Mouse (Mus musculus): ENCODE data around the gene Atrnl1. TPM values are rescaled to one million over a fixed set of nuclear protein-coding genes. Genes with fewer than 3 reads are reported as not detected.

The Atrnl1 gene
- polyA plus RNA-seq, 1 experiment from 2014 or later: 2.9 TPM

GRCm38 (mm10) chr19:58095776-58096175 is 484.9 kb downstream of the Atrnl1 start:
- H3K4me3 ChIP-seq (ENCODE audit: low read depth, low read length): no peak overlapping the region
- ATAC-seq (replicated peaks; ENCODE audit: low FRiP score) (no peak), DNase-seq (ENCODE audit: low spot score) (no peak)
- no peak overlapping the region for H3K27ac ChIP-seq (ENCODE audit: low read depth, low read length)
- H3K9me3 ChIP-seq (ENCODE audit: control insufficient read depth, low read length): no peaks in the 10 kb centered on the region
- no peak overlapping the region for H3K9ac ChIP-seq (ENCODE audit: low read depth, low read length)
- 80% methylated on average over 7 of the region's 7 CpGs for WGBS
- H3K4me2 ChIP-seq: no peak overlapping the region
- H3K36me3 ChIP-seq (ENCODE audit: control insufficient read depth, insufficient read depth, low read length): no peaks in the 10 kb centered on the region
- no peaks in the 10 kb centered on the region for H3K4me1 ChIP-seq (replicated peaks; ENCODE audit: control insufficient read depth, insufficient read depth, low read length)
- no peaks in the 10 kb centered on the region for H3K27me3 ChIP-seq (replicated peaks; ENCODE audit: control insufficient read depth, insufficient read depth, low read length)

DNA sequence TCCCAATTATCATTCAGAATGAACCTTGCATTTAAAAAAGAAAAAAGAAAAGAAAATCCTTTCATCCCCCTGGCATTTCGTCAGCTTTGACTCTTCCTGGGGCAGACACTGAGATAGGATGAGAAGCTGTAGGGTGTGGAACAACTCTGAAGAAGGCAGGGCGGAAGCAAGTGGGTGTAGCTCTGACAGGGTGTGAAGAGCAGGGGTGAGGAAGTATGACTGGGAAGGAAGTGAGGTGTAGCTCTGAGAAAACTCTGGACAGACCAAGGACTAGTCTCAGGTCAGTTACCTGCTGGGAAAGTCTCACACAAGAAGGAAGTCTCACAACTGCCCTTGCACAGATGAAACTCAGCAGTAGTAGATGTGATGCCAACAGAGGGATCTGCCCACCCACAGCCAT is 486.4 kb downstream of the Atrnl1 start:
- H3K4me2 ChIP-seq: no peak overlapping the region
- ATAC-seq (replicated peaks; ENCODE audit: low FRiP score) (no peak), DNase-seq (ENCODE audit: low spot score) (no peak)
- no peaks in the 10 kb centered on the region for H3K27me3 ChIP-seq (replicated peaks; ENCODE audit: control insufficient read depth, insufficient read depth, low read length)
- no peaks in the 10 kb centered on the region for H3K36me3 ChIP-seq (ENCODE audit: control insufficient read depth, insufficient read depth, low read length)
- H3K4me1 ChIP-seq (replicated peaks; ENCODE audit: control insufficient read depth, insufficient read depth, low read length): no peaks in the 10 kb centered on the region
- H3K4me3 ChIP-seq (ENCODE audit: low read depth, low read length): no peak overlapping the region
- H3K9me3 ChIP-seq (ENCODE audit: control insufficient read depth, low read length): no peaks in the 10 kb centered on the region
- H3K27ac ChIP-seq (ENCODE audit: low read depth, low read length): no peak overlapping the region
- no peak overlapping the region for H3K9ac ChIP-seq (ENCODE audit: low read depth, low read length)
- 75% methylated on average over 2 of the region's 2 CpGs for WGBS

GRCm38 (mm10) chr19:58099539-58099938 is 488.7 kb downstream of the Atrnl1 start:
- Histone ChIP-seq H3K27ac (ENCODE audit: low read depth, low read length) (no peak overlapping the region), H3K4me2 (no peak overlapping the region), H3K27me3 (replicated peaks; ENCODE audit: control insufficient read depth, insufficient read depth, low read length) (no peaks in the 10 kb centered on the region), H3K4me1 (replicated peaks; ENCODE audit: control insufficient read depth, insufficient read depth, low read length) (no peaks in the 10 kb centered on the region), H3K4me3 (ENCODE audit: low read depth, low read length) (no peak overlapping the region), H3K9me3 (ENCODE audit: control insufficient read depth, low read length) (no peaks in the 10 kb centered on the region), H3K36me3 (ENCODE audit: control insufficient read depth, insufficient read depth, low read length) (no peaks in the 10 kb centered on the region), H3K9ac (ENCODE audit: low read depth, low read length) (no peak overlapping the region)
- no peak for ATAC-seq (replicated peaks; ENCODE audit: low FRiP score)
- DNase-seq (ENCODE audit: low spot score): no peak
- 81% methylated on average over 5 of the region's 5 CpGs for WGBS

DNA sequence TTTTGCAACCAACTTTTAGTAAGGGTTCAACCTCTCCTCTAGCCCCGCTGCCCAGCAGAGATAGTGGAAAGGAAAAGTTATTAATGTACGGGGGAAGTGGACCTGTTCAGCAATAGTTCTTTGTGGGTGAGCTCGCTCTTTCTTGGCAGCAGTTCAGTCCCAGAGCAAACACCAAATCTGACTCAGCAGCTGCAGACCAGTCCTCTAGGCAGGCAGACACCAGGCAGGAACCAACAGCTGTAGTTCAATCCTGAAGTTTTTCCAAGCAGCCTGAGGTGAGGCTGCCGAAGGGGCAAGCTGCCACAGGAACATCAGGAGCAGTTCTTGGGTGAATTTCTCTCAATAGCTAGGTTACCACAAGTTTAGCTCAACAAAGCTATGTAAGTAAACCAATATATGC is 489.5 kb downstream of the Atrnl1 start:
- H3K36me3 ChIP-seq (ENCODE audit: control insufficient read depth, insufficient read depth, low read length): no peaks in the 10 kb centered on the region
- ATAC-seq (replicated peaks; ENCODE audit: low FRiP score) (no peak), DNase-seq (ENCODE audit: low spot score) (no peak)
- WGBS: 76% methylated on average over 4 of the region's 4 CpGs
- H3K4me1 ChIP-seq (replicated peaks; ENCODE audit: control insufficient read depth, insufficient read depth, low read length): no peaks in the 10 kb centered on the region
- no peak overlapping the region for H3K9ac ChIP-seq (ENCODE audit: low read depth, low read length)
- no peak overlapping the region for H3K4me2 ChIP-seq
- no peak overlapping the region for H3K4me3 ChIP-seq (ENCODE audit: low read depth, low read length)
- no peaks in the 10 kb centered on the region for H3K9me3 ChIP-seq (ENCODE audit: control insufficient read depth, low read length)
- no peaks in the 10 kb centered on the region for H3K27me3 ChIP-seq (replicated peaks; ENCODE audit: control insufficient read depth, insufficient read depth, low read length)
- no peak overlapping the region for H3K27ac ChIP-seq (ENCODE audit: low read depth, low read length)

- H3K27ac ChIP-seq (ENCODE audit: low read depth, low read length): no peak overlapping the region
- WGBS: 51% methylated on average over 7 of the region's 7 CpGs
- ATAC-seq (replicated peaks; ENCODE audit: low FRiP score): no peak
These were observed 493.7 kb downstream of the Atrnl1 start for GRCm38 (mm10) chr19:58104544-58104943.

DNA sequence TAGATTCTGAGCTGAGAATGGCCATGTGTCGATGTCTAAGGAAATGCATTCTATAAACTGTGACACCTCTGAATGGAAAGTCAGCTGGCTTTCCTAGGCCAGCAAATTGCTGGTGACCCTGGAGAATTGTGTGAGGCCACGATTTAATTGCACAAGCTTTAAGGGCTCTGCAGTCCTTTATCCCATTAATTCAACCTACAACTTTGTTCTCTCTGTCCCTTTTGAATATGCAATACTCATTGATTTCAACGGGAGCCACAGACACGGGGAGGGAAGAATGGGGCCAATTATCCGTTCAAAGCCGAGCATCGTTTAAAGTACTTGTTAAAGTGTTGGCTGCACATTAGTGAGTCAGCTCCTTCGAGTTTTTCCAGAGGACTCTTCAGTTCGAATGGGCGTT is 496.8 kb downstream of the Atrnl1 start:
- Histone ChIP-seq H3K27me3 (replicated peaks; ENCODE audit: control insufficient read depth, insufficient read depth, low read length) (no peaks in the 10 kb centered on the region), H3K4me1 (replicated peaks; ENCODE audit: control insufficient read depth, insufficient read depth, low read length) (no peaks in the 10 kb centered on the region), H3K4me3 (ENCODE audit: low read depth, low read length) (no peak overlapping the region), H3K9me3 (ENCODE audit: control insufficient read depth, low read length) (no peaks in the 10 kb centered on the region), H3K36me3 (ENCODE audit: control insufficient read depth, insufficient read depth, low read length) (no peaks in the 10 kb centered on the region), H3K4me2 (no peak overlapping the region), H3K9ac (ENCODE audit: low read depth, low read length) (no peak overlapping the region), H3K27ac (ENCODE audit: low read depth, low read length) (no peak overlapping the region)
- no peak for ATAC-seq (replicated peaks; ENCODE audit: low FRiP score)
- no peak for DNase-seq (ENCODE audit: low spot score)
- 81% methylated on average over 10 of the region's 10 CpGs for WGBS

More at GRCm38 (mm10) chr19:58104544-58104943, 493.7 kb downstream of the Atrnl1 start:
- no peak overlapping the region for H3K4me2 ChIP-seq
- no peaks in the 10 kb centered on the region for H3K4me1 ChIP-seq (replicated peaks; ENCODE audit: control insufficient read depth, insufficient read depth, low read length)
- DNase-seq (ENCODE audit: low spot score): no peak
- H3K9ac ChIP-seq (ENCODE audit: low read depth, low read length): no peak overlapping the region
- H3K4me3 ChIP-seq (ENCODE audit: low read depth, low read length): no peak overlapping the region
- no peaks in the 10 kb centered on the region for H3K9me3 ChIP-seq (ENCODE audit: control insufficient read depth, low read length)
- no peaks in the 10 kb centered on the region for H3K36me3 ChIP-seq (ENCODE audit: control insufficient read depth, insufficient read depth, low read length)
- no peaks in the 10 kb centered on the region for H3K27me3 ChIP-seq (replicated peaks; ENCODE audit: control insufficient read depth, insufficient read depth, low read length)

DNA sequence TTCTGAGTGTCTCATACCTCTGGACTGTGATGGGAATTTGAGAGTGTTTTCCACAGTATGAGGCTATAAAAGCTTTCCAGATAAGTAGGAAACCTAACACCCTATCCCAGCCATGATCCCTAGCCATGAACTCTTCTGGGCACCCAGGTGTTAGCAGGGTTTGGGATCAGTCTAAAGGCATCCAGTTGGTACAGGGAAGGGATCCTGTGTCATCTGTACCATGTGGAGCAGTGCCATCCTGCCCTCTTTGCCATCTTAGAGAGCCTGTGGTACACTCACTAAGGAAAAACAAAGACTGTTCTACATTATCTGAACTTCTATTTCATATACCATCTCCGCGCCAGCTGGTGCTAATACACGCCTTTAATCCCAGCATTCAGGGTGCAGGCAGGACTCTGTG is 499.7 kb downstream of the Atrnl1 start:
- WGBS: 93% methylated on average over 3 of the region's 3 CpGs

DNA sequence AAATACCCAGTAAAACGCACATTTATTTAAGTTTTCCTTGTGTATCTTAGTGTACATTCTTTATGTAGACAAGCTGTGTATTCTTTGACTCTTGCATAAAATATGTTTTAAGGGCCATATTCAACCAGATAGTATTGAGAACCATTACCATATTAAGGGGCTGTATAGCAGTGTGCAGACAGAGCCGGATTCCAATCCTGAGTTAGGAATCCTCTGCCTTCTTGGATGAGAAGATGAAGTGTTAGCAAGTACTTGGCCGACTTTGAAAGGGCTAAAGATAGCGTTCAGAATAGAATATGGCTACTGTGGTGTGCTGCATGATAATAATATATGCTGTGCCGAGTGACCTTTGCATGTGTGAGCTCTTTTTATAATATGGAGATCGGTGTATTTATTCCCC is 500.5 kb downstream of the Atrnl1 start:
- H3K36me3 ChIP-seq (ENCODE audit: control insufficient read depth, insufficient read depth, low read length): no peaks in the 10 kb centered on the region
- H3K9me3 ChIP-seq (ENCODE audit: control insufficient read depth, low read length): no peaks in the 10 kb centered on the region
- DNase-seq (ENCODE audit: low spot score) (no peak), ATAC-seq (replicated peaks; ENCODE audit: low FRiP score) (no peak)
- no peak overlapping the region for H3K27ac ChIP-seq (ENCODE audit: low read depth, low read length)
- H3K27me3 ChIP-seq (replicated peaks; ENCODE audit: control insufficient read depth, insufficient read depth, low read length): no peaks in the 10 kb centered on the region
- H3K4me2 ChIP-seq: no peak overlapping the region
- no peak overlapping the region for H3K9ac ChIP-seq (ENCODE audit: low read depth, low read length)
- no peaks in the 10 kb centered on the region for H3K4me1 ChIP-seq (replicated peaks; ENCODE audit: control insufficient read depth, insufficient read depth, low read length)
- no peak overlapping the region for H3K4me3 ChIP-seq (ENCODE audit: low read depth, low read length)
- 88% methylated on average over 6 of the region's 6 CpGs for WGBS

More for the DNA sequence above, 499.7 kb downstream of the Atrnl1 start:
- H3K27ac ChIP-seq (ENCODE audit: low read depth, low read length): no peak overlapping the region
- H3K4me1 ChIP-seq (replicated peaks; ENCODE audit: control insufficient read depth, insufficient read depth, low read length): no peaks in the 10 kb centered on the region
- H3K36me3 ChIP-seq (ENCODE audit: control insufficient read depth, insufficient read depth, low read length): no peaks in the 10 kb centered on the region
- H3K27me3 ChIP-seq (replicated peaks; ENCODE audit: control insufficient read depth, insufficient read depth, low read length): no peaks in the 10 kb centered on the region
- no peak overlapping the region for H3K4me2 ChIP-seq
- H3K9me3 ChIP-seq (ENCODE audit: control insufficient read depth, low read length): no peaks in the 10 kb centered on the region
- no peak overlapping the region for H3K9ac ChIP-seq (ENCODE audit: low read depth, low read length)
- no peak overlapping the region for H3K4me3 ChIP-seq (ENCODE audit: low read depth, low read length)
- DNase-seq (ENCODE audit: low spot score) (no peak), ATAC-seq (replicated peaks; ENCODE audit: low FRiP score) (no peak)

DNA sequence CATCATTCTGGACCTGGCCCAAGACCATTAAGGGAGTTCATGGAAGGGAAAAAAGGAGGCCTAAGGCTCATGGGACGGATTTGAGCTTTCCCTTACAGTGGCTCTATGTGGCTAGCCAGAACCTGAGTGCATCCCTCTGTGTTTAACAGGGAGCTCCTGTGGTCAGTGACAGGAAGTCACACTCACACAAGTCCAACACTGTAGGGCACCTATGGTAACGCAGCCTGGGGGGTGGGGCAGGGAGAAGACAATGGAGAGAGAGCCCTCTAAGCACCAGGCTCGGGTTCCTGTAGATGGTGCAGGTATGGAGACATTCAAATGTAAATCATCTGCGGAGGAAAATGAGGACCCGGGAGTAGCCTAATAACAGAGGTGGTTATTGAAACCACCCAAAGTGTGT is 501.3 kb downstream of the Atrnl1 start:
- H3K36me3 ChIP-seq (ENCODE audit: control insufficient read depth, insufficient read depth, low read length): no peaks in the 10 kb centered on the region
- DNase-seq (ENCODE audit: low spot score) (no peak), ATAC-seq (replicated peaks; ENCODE audit: low FRiP score) (no peak)
- 60% methylated on average over 5 of the region's 5 CpGs for WGBS
- no peak overlapping the region for H3K27ac ChIP-seq (ENCODE audit: low read depth, low read length)
- H3K4me3 ChIP-seq (ENCODE audit: low read depth, low read length): no peak overlapping the region
- no peaks in the 10 kb centered on the region for H3K27me3 ChIP-seq (replicated peaks; ENCODE audit: control insufficient read depth, insufficient read depth, low read length)
- no peaks in the 10 kb centered on the region for H3K9me3 ChIP-seq (ENCODE audit: control insufficient read depth, low read length)
- H3K9ac ChIP-seq (ENCODE audit: low read depth, low read length): no peak overlapping the region
- no peaks in the 10 kb centered on the region for H3K4me1 ChIP-seq (replicated peaks; ENCODE audit: control insufficient read depth, insufficient read depth, low read length)
- H3K4me2 ChIP-seq: no peak overlapping the region
